Mouse (Mus musculus) left cerebral cortex, adult 9 months (tissue): Measurements from ENCODE around the gene Tm7sf3.

Experiments used
- DNase-seq, 2 experiments: peaks; one replicate each; pipeline ENCODE4 v3.0.0; 2022; ENCODE audit warnings: low spot score in 2 of 2

Gene Tm7sf3

GRCm38 (mm10) chr6:146642276-146643183 is at the start of gene Tm7sf3, which contains the start of gene Med21:
Tm7sf3 (minus strand) TSS chr6:146642824.
Med21 (plus strand) TSS chr6:146642547.
- peak; percentile 93 to 97 for DNase-seq

- no peak for DNase-seq
Observed at GRCm38 (mm10) chr6:146688861-146689260, 46.2 kb upstream of the Tm7sf3 start.

- no peak for DNase-seq
Observed at GRCm38 (mm10) chr6:146688010-146688409, 45.4 kb upstream of the Tm7sf3 start.

- no peak for DNase-seq
Observed at GRCm38 (mm10) chr6:146686463-146687196, 44.0 kb upstream of the Tm7sf3 start.

- DNase-seq: peak in 1 of 2 experiments; percentile 20
Observed at GRCm38 (mm10) chr6:146685781-146686308, 43.2 kb upstream of the Tm7sf3 start.

GRCm38 (mm10) chr6:146683881-146684280 is 41.3 kb upstream of the Tm7sf3 start:
- no peak for DNase-seq

GRCm38 (mm10) chr6:146678136-146679070 is 35.8 kb upstream of the Tm7sf3 start:
- no peak for DNase-seq

- no peak for DNase-seq
Observed at GRCm38 (mm10) chr6:146676904-146677303, 34.3 kb upstream of the Tm7sf3 start.

- peak in 1 of 2 experiments; percentile 26 for DNase-seq
Observed at GRCm38 (mm10) chr6:146674881-146675536, 32.4 kb upstream of the Tm7sf3 start.

- no peak for DNase-seq
Observed at GRCm38 (mm10) chr6:146674420-146674819, 31.8 kb upstream of the Tm7sf3 start.

- no peak for DNase-seq
Observed at GRCm38 (mm10) chr6:146673696-146674095, 31.1 kb upstream of the Tm7sf3 start.

- DNase-seq: no peak
Observed at GRCm38 (mm10) chr6:146672106-146672505, 29.5 kb upstream of the Tm7sf3 start.

GRCm38 (mm10) chr6:146670956-146671855 is 28.6 kb upstream of the Tm7sf3 start:
- DNase-seq: no peak

GRCm38 (mm10) chr6:146668606-146669005 is 26.0 kb upstream of the Tm7sf3 start:
- DNase-seq: no peak

- no peak for DNase-seq
Observed at GRCm38 (mm10) chr6:146666811-146667210, 24.2 kb upstream of the Tm7sf3 start.

GRCm38 (mm10) chr6:146665408-146665807 is 22.8 kb upstream of the Tm7sf3 start:
- DNase-seq: no peak

- no peak for DNase-seq
Observed at GRCm38 (mm10) chr6:146664917-146665316, 22.3 kb upstream of the Tm7sf3 start.

- no peak for DNase-seq
Observed at GRCm38 (mm10) chr6:146664116-146664515, 21.5 kb upstream of the Tm7sf3 start.

GRCm38 (mm10) chr6:146662679-146663078 is 20.1 kb upstream of the Tm7sf3 start:
- DNase-seq: no peak

GRCm38 (mm10) chr6:146661655-146662054 is 19.0 kb upstream of the Tm7sf3 start:
- DNase-seq: no peak
